Mouse (Mus musculus): ENCODE data around the gene Cuedc1. TPM values are rescaled to one million over a fixed set of nuclear protein-coding genes. Genes with fewer than 3 reads are reported as not detected.

Cuedc1 gene
- polyA plus RNA-seq, 1 experiment from 2014 or later = 17.0 TPM

DNA sequence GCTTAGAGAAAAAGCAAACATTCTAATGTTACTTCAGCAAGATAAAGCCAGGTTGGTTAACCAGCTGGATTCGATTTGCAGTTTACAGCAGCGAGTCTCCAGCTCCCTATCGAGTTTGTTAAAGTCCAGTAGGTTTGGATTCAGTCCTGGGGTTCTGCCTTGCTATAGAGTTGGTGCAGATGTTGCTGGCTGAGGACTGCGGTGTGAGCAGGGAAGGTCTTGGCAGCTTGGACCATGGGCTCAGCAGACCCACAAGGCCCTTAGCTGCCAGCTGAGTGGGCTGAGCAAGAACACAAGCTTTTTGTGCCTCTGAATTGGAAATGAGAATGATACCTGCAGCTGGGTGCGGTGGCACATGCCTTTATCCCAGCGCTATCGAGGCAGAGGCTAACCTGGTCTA, 37.4 kb downstream of the Cuedc1 start:
- no peak overlapping the region for H3K27ac ChIP-seq (ENCODE audit: low read depth, low read length)
- no peak overlapping the region for H3K4me2 ChIP-seq
- no peak for DNase-seq (ENCODE audit: low spot score, missing footprints)
- H3K4me1 ChIP-seq (ENCODE audit: control insufficient read depth, insufficient read depth, low read length) = peaks cover 32% of the 10 kb centered on the region
- no peak overlapping the region for H3K9ac ChIP-seq (ENCODE audit: low read length)
- 59% methylated on average over 7 of the region's 7 CpGs for WGBS
- H3K4me3 ChIP-seq (ENCODE audit: low read depth, low read length) = no peak overlapping the region
- no peaks in the 10 kb centered on the region for H3K27me3 ChIP-seq (ENCODE audit: control insufficient read depth, insufficient read depth, low read length)
- no peak for ATAC-seq (ENCODE audit: low FRiP score)
- no peaks in the 10 kb centered on the region for H3K9me3 ChIP-seq (ENCODE audit: control insufficient read depth, low read length)
- no peaks in the 10 kb centered on the region for H3K36me3 ChIP-seq (ENCODE audit: control insufficient read depth, insufficient read depth, low read length)

DNA sequence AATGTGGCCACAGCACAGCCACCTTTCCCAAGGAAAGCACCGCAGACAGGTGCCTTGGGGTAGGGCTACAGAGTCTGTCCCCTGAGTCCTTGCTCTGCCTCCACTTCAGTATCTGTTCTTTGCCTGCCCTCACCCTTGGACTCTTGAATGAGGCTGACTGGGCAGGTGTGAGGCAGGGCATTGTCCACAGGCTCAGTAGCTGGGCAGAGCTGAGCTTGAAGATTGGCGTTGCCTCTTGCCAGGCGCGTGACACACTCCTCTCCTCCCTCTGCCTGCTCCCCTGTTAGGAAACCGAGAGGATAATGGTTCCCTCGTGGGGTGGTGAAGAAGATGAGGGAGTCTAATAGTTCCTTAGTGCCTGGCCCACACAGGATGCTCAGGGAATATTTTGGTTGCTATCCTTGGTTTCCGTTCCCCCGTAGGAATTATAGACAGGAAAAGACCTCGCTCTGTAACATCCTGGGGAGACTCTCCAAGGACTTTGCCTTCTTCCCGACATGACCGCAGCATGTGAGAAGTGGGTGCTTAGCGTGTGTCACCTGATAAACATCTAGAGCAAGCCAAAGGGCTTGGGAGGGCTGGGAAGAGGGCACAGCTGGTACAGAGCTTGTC, 40.1 kb downstream of the Cuedc1 start:
- ATAC-seq (ENCODE audit: low FRiP score) (no peak), DNase-seq (ENCODE audit: low spot score, missing footprints) (peak; percentile 86)
- H3K4me2 ChIP-seq = peak overlapping the region; percentile 41
- H3K27ac ChIP-seq (ENCODE audit: low read depth, low read length) = peak overlapping the region; percentile 95
- no peaks in the 10 kb centered on the region for H3K9me3 ChIP-seq (ENCODE audit: control insufficient read depth, low read length)
- no peak overlapping the region for H3K4me3 ChIP-seq (ENCODE audit: low read depth, low read length)
- no peaks in the 10 kb centered on the region; the same call in 1 of the 2 replicates for H3K36me3 ChIP-seq (ENCODE audit: control insufficient read depth, insufficient read depth, low read length)
- H3K4me1 ChIP-seq (ENCODE audit: control insufficient read depth, insufficient read depth, low read length) = peaks cover 56% of the 10 kb centered on the region
- WGBS = 53% methylated on average over 12 of the region's 12 CpGs
- peak overlapping the region; percentile 47 for H3K9ac ChIP-seq (ENCODE audit: low read length)
- H3K27me3 ChIP-seq (ENCODE audit: control insufficient read depth, insufficient read depth, low read length) = no peaks in the 10 kb centered on the region

GRCm38 (mm10) chr11:88139256-88139861, 41.5 kb downstream of the Cuedc1 start:
- WGBS = 2% methylated on average over 20 of the region's 20 CpGs
- H3K36me3 ChIP-seq (ENCODE audit: control insufficient read depth, insufficient read depth, low read length) = no peaks in the 10 kb centered on the region; the same call in 1 of the 2 replicates
- peak overlapping the region; percentile 47 for H3K9ac ChIP-seq (ENCODE audit: low read length)
- peak overlapping the region; percentile 41 for H3K4me2 ChIP-seq
- peak overlapping the region; percentile 95 for H3K27ac ChIP-seq (ENCODE audit: low read depth, low read length)
- H3K9me3 ChIP-seq (ENCODE audit: control insufficient read depth, low read length) = no peaks in the 10 kb centered on the region
- no peaks in the 10 kb centered on the region for H3K27me3 ChIP-seq (ENCODE audit: control insufficient read depth, insufficient read depth, low read length)
- peak overlapping the region; percentile 3; the same call in 1 of the 2 replicates for H3K4me3 ChIP-seq (ENCODE audit: low read depth, low read length)
- peaks cover 64% of the 10 kb centered on the region for H3K4me1 ChIP-seq (ENCODE audit: control insufficient read depth, insufficient read depth, low read length)
- ATAC-seq (ENCODE audit: low FRiP score) = peak; percentile 85
- peak; percentile 98 for DNase-seq (ENCODE audit: low spot score, missing footprints)

GRCm38 (mm10) chr11:88140066-88141060, 42.5 kb downstream of the Cuedc1 start:
- ATAC-seq (ENCODE audit: low FRiP score) (peak; percentile 56), DNase-seq (ENCODE audit: low spot score, missing footprints) (peak; percentile 92)
- 8% methylated on average over 13 of the region's 13 CpGs for WGBS
- H3K27me3 ChIP-seq (ENCODE audit: control insufficient read depth, insufficient read depth, low read length) = no peaks in the 10 kb centered on the region
- H3K9me3 ChIP-seq (ENCODE audit: control insufficient read depth, low read length) = no peaks in the 10 kb centered on the region
- H3K4me1 ChIP-seq (ENCODE audit: control insufficient read depth, insufficient read depth, low read length) = peaks cover 64% of the 10 kb centered on the region
- peak overlapping the region; percentile 41 for H3K4me2 ChIP-seq
- H3K27ac ChIP-seq (ENCODE audit: low read depth, low read length) = peak overlapping the region; percentile 95
- no peaks in the 10 kb centered on the region; the same call in 1 of the 2 replicates for H3K36me3 ChIP-seq (ENCODE audit: control insufficient read depth, insufficient read depth, low read length)
- peak overlapping the region; percentile 47; the same call in 1 of the 2 replicates for H3K9ac ChIP-seq (ENCODE audit: low read length)
- no peak overlapping the region for H3K4me3 ChIP-seq (ENCODE audit: low read depth, low read length)

- no peaks in the 10 kb centered on the region; the same call in 1 of the 2 replicates for H3K36me3 ChIP-seq (ENCODE audit: control insufficient read depth, insufficient read depth, low read length)
- H3K9ac ChIP-seq (ENCODE audit: low read length) = peak overlapping the region; percentile 12; the same call in 1 of the 2 replicates
- peaks cover 68% of the 10 kb centered on the region for H3K4me1 ChIP-seq (ENCODE audit: control insufficient read depth, insufficient read depth, low read length)
- H3K4me2 ChIP-seq = no peak overlapping the region
- 19% methylated on average over 8 of the region's 8 CpGs for WGBS
- DNase-seq (ENCODE audit: low spot score, missing footprints) = no peak
- no peak overlapping the region for H3K4me3 ChIP-seq (ENCODE audit: low read depth, low read length)
- peak; percentile 24; the same call in 1 of the 2 replicates for ATAC-seq (ENCODE audit: low FRiP score)
- peak overlapping the region; percentile 95 for H3K27ac ChIP-seq (ENCODE audit: low read depth, low read length)
- H3K9me3 ChIP-seq (ENCODE audit: control insufficient read depth, low read length) = no peaks in the 10 kb centered on the region
- H3K27me3 ChIP-seq (ENCODE audit: control insufficient read depth, insufficient read depth, low read length) = no peaks in the 10 kb centered on the region
Measured at GRCm38 (mm10) chr11:88142362-88142761, 44.5 kb downstream of the Cuedc1 start.

DNA sequence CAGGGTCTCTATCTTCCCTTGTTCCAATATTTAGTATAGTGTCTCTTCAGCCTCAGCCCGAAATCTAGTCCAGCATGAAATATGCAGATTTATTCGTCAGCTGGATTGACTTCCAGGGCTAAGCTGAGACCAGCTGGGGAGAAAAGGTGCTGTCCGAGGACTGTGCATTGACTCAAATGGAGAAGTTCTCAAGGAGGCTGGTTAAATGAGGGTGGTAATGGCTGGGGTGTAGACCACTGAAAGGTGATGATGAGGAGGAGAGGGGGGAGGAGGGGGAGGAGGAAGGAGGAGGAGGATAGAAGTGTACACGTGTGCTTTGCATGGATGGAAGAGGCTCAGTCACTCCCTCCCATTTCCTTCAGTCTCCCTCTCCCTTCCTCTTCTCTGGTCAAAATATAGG, 46.2 kb downstream of the Cuedc1 start:
- WGBS = 40% methylated on average over 4 of the region's 4 CpGs
- Histone ChIP-seq H3K27me3 (ENCODE audit: control insufficient read depth, insufficient read depth, low read length) (no peaks in the 10 kb centered on the region), H3K36me3 (ENCODE audit: control insufficient read depth, insufficient read depth, low read length) (no peaks in the 10 kb centered on the region; the same call in 1 of the 2 replicates), H3K9me3 (ENCODE audit: control insufficient read depth, low read length) (no peaks in the 10 kb centered on the region), H3K27ac (ENCODE audit: low read depth, low read length) (no peak overlapping the region), H3K4me1 (ENCODE audit: control insufficient read depth, insufficient read depth, low read length) (peaks cover 64% of the 10 kb centered on the region), H3K4me3 (ENCODE audit: low read depth, low read length) (no peak overlapping the region), H3K9ac (ENCODE audit: low read length) (no peak overlapping the region), H3K4me2 (no peak overlapping the region)
- no peak for ATAC-seq (ENCODE audit: low FRiP score)
- no peak for DNase-seq (ENCODE audit: low spot score, missing footprints)

GRCm38 (mm10) chr11:88145214-88146006, 47.6 kb downstream of the Cuedc1 start:
- Histone ChIP-seq H3K4me1 (ENCODE audit: control insufficient read depth, insufficient read depth, low read length) (peaks cover 53% of the 10 kb centered on the region), H3K9me3 (ENCODE audit: control insufficient read depth, low read length) (no peaks in the 10 kb centered on the region), H3K9ac (ENCODE audit: low read length) (no peak overlapping the region), H3K27ac (ENCODE audit: low read depth, low read length) (no peak overlapping the region), H3K36me3 (ENCODE audit: control insufficient read depth, insufficient read depth, low read length) (no peaks in the 10 kb centered on the region; the same call in 1 of the 2 replicates), H3K4me3 (ENCODE audit: low read depth, low read length) (no peak overlapping the region), H3K4me2 (no peak overlapping the region), H3K27me3 (ENCODE audit: control insufficient read depth, insufficient read depth, low read length) (no peaks in the 10 kb centered on the region)
- DNase-seq (ENCODE audit: low spot score, missing footprints) (no peak), ATAC-seq (ENCODE audit: low FRiP score) (no peak)
- 90% methylated on average over 13 of the region's 13 CpGs for WGBS

DNA sequence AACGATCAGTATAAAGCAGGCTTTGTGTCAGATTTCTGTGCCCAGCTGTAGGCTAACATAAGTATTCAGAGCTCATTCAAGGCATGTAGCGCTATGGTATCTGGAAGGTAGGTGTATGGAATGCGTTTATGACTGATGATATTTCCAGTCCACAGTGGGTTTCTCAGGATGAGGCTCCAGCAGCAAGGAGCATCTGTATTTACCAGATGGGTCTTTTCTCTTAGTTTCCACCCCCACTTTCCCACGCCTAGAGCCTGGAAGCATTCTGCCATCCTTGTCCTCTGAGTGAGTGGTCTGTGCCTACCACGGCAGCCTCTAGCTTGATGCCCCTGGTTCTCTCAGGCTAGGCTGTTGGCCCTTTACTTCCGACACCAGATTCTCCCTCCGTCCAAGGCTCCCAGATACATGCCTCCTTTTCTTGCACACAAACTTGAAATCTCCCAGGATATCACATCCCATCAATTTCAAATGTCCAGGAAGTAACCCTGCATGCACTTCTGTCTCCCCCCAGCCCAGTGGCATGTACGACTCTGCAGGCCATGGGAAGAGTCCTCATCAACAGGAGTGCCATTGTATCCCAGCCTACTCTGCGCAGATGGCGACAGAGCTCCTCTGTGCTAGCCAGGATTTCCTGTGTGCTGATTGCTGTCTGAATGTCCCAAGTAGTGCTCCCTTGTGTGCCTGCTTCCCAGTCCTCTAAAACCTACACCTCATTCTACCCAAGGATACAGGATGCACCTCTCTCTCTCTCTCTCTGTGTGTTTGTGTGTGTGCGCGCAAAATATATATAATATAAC, 48.6 kb downstream of the Cuedc1 start:
- Histone ChIP-seq H3K4me2 (no peak overlapping the region), H3K36me3 (ENCODE audit: control insufficient read depth, insufficient read depth, low read length) (no peaks in the 10 kb centered on the region; the same call in 1 of the 2 replicates), H3K9ac (ENCODE audit: low read length) (no peak overlapping the region), H3K27ac (ENCODE audit: low read depth, low read length) (no peak overlapping the region), H3K27me3 (ENCODE audit: control insufficient read depth, insufficient read depth, low read length) (no peaks in the 10 kb centered on the region), H3K4me1 (ENCODE audit: control insufficient read depth, insufficient read depth, low read length) (peaks cover 46% of the 10 kb centered on the region), H3K9me3 (ENCODE audit: control insufficient read depth, low read length) (no peaks in the 10 kb centered on the region), H3K4me3 (ENCODE audit: low read depth, low read length) (no peak overlapping the region)
- ATAC-seq (ENCODE audit: low FRiP score) (no peak), DNase-seq (ENCODE audit: low spot score, missing footprints) (no peak)
- 88% methylated on average over 12 of the region's 12 CpGs for WGBS

All from midbrain, embryonic 11.5 days (tissue).